Mouse (Mus musculus): Measurements from ENCODE around the gene Coa3. TPM values are rescaled to one million over a fixed set of nuclear protein-coding genes. Genes with fewer than 3 reads are reported as not detected.

The Coa3 gene
- total and polyA plus RNA-seq, 3 experiments: 120 to 325 TPM; not detected in 1

DNA sequence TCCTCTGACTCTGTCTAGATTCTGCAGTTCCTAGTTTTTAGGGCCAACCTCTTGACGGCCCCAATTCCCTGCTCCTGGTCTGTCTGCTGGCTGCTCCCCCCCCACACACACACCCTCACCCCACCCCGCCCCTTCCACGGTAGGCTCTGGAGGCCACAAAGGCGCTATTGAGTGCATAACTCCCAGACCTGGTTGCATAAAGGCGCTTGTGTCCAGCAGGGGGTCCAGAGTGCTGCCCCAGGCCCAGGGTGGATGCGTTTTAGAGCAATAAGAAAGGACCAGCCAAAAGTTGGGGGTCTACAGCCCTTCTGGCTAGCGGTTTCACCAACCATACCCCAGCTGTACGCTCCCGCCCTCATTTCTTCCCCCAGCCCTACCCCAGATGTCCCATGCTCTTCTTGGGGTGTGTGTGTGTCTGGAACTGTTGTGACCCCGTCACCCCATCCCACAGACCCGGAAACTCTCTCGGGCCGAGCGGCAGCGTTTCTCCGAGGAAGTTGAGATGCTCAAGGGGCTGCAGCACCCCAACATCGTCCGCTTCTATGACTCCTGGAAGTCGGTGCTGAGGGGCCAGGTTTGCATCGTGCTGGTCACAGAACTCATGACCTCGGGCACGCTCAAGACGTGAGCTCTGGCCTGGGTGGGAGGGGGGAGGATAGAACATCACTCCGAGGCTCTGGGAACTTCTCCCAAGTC, 16.5 kb downstream of the Coa3 start:
- Histone ChIP-seq H3K9ac (ENCODE audit: control insufficient read depth, low read depth, low read length, poor library complexity, severe bottlenecking) (no peak overlapping the region), H3K9me3 (replicated peaks; ENCODE audit: insufficient read depth, low read length) (no peaks in the 10 kb centered on the region), H3K4me3 (ENCODE audit: control insufficient read depth in 1 of 2, insufficient read depth in 1 of 2, low read depth in 2 of 2, low read length in 2 of 2) (no peak overlapping the region), H3K27me3 (ENCODE audit: control insufficient read depth in 1 of 2, insufficient read depth in 2 of 2, low read length in 2 of 2) (no peaks in the 10 kb centered on the region; a peak in 1 of 4 replicates), H3K79me2 (ENCODE audit: control insufficient read depth, insufficient read depth, low read length, poor library complexity) (peaks cover 3% of the 10 kb centered on the region; the same call in 1 of the 2 replicates), H3K4me1 (ENCODE audit: control insufficient read depth in 1 of 2, insufficient read depth in 2 of 2, low read length in 2 of 2) (peaks cover 3 to 20% of the 10 kb centered on the region in 2 experiments; a peak in 3 of 4 replicates), H3K36me3 (ENCODE audit: control insufficient read depth in 1 of 2, insufficient read depth in 2 of 2, low read length in 2 of 2) (peaks cover 0 to 10% of the 10 kb centered on the region in 2 experiments; a peak in 2 of 4 replicates), H3K27ac (ENCODE audit: control insufficient read depth, low read depth, low read length) (no peak overlapping the region)
- DNase-seq (ENCODE audit: low read depth, low spot score): no peak
- TF ChIP-seq MXI1 (IDR thresholded peaks at IDR 0.05; ENCODE audit: low read depth, low read length) (no peak), MEF2A (IDR thresholded peaks at IDR 0.05; ENCODE audit: extremely low read depth, insufficient replicate concordance, low read depth, low read length, poor library complexity, severe bottlenecking) (no peak), MAFK (IDR thresholded peaks at IDR 0.05; ENCODE audit: borderline replicate concordance, low read depth, low read length) (no peak), GABPA (IDR thresholded peaks at IDR 0.05; ENCODE audit: low read depth, low read length) (no peak), BHLHE40 (IDR thresholded peaks at IDR 0.05; ENCODE audit: borderline replicate concordance, low read depth, low read length) (no peak), ELF1 (IDR thresholded peaks at IDR 0.05; ENCODE audit: low read depth, low read length) (no peak), TAL1 (IDR thresholded peaks at IDR 0.05; ENCODE audit: low read length) (no peak), KAT2A (conservative IDR thresholded peaks at IDR 0.05; ENCODE audit: low read depth, low read length) (no peak), E2F4 (IDR thresholded peaks at IDR 0.05; ENCODE audit: borderline replicate concordance, low read depth, low read length) (no peak)

DNA sequence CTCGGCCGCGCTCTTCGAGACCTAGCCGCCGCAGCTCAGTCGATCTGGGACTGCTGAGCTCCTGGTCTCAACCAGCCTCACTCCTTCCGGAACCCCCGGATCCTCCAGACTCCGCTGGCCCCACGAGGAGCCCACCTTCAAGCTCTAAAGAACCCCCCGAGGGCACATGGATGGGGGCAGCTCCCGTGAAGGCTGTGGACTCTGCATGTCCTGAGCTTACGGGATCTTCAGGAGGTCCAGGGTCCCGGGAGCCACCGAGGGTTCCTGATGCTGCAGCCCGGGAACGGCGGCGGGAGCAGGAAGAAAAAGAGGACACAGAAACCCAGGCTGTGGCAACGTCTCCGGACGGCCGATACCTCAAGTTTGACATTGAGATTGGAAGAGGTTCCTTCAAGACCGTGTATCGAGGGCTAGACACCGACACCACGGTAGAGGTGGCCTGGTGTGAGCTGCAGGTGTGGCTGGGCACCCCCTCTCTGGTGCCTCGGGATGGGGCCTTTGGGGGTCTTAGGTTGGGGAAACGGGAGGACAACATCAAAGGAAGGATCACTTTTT, 18.0 kb downstream of the Coa3 start:
- Histone ChIP-seq H3K27me3 (ENCODE audit: control insufficient read depth in 1 of 2, insufficient read depth in 2 of 2, low read length in 2 of 2) (no peaks in the 10 kb centered on the region; a peak in 1 of 4 replicates), H3K27ac (ENCODE audit: control insufficient read depth, low read depth, low read length) (peak overlapping the region; percentile 23; the same call in 1 of the 2 replicates), H3K4me3 (ENCODE audit: control insufficient read depth in 1 of 2, insufficient read depth in 1 of 2, low read depth in 2 of 2, low read length in 2 of 2) (peak overlapping the region; percentile 72 to 80), H3K4me1 (ENCODE audit: control insufficient read depth in 1 of 2, insufficient read depth in 2 of 2, low read length in 2 of 2) (peaks cover 3 to 20% of the 10 kb centered on the region in 2 experiments; a peak in 3 of 4 replicates), H3K36me3 (ENCODE audit: control insufficient read depth in 1 of 2, insufficient read depth in 2 of 2, low read length in 2 of 2) (peaks cover 0 to 10% of the 10 kb centered on the region in 2 experiments; a peak in 2 of 4 replicates), H3K79me2 (ENCODE audit: control insufficient read depth, insufficient read depth, low read length, poor library complexity) (peaks cover 3% of the 10 kb centered on the region; the same call in 1 of the 2 replicates), H3K9ac (ENCODE audit: control insufficient read depth, low read depth, low read length, poor library complexity, severe bottlenecking) (peak overlapping the region; percentile 80), H3K9me3 (replicated peaks; ENCODE audit: insufficient read depth, low read length) (no peaks in the 10 kb centered on the region)
- 0 out of 4 replicates have a peak, but pooled peaks of 1 of the 2 experiments have one; percentile 4 for TF ChIP-seq POLR2A (IDR thresholded peaks at IDR 0.05; ENCODE audit: control insufficient read depth in 1 of 2, insufficient read depth in 1 of 2, low read depth in 1 of 2, low read length in 2 of 2, poor library complexity in 1 of 2)
- TF ChIP-seq JUND (IDR thresholded peaks at IDR 0.05; ENCODE audit: low read depth, low read length): no peak
- TF ChIP-seq GABPA (IDR thresholded peaks at IDR 0.05; ENCODE audit: low read depth, low read length): no peak
- TF ChIP-seq ZC3H11A (IDR thresholded peaks at IDR 0.05; ENCODE audit: low read depth, low read length): no peak
- TF ChIP-seq MAFK (IDR thresholded peaks at IDR 0.05; ENCODE audit: borderline replicate concordance, low read depth, low read length): no peak
- peak; percentile 43 for DNase-seq (ENCODE audit: low read depth, low spot score)

Data from MEL (cell line).